Mouse (Mus musculus) E14TG2a.4 (cell line): ENCODE results near the gene Cpt1a.

Source experiments
- H3K27me3 ChIP-seq: 2 replicates; pipeline ENCODE4 v1.6.1; 2014; ENCODE audit warnings: low read length, control low read depth; ENCODE audit not compliant: insufficient read depth
- H3K36me3 ChIP-seq: 2 replicates; pipeline ENCODE4 v1.6.1; 2014; ENCODE audit warnings: low read length, control low read depth; ENCODE audit not compliant: insufficient read depth
- H3K4me1 ChIP-seq: replicated peaks from 2 replicates; pipeline ENCODE4 v1.6.1; 2014; ENCODE audit warnings: low read depth, low read length, control low read depth
- H3K4me3 ChIP-seq: replicated peaks from 2 replicates; pipeline ENCODE4 v1.5.1; 2014; ENCODE audit warnings: mild to moderate bottlenecking, low read length
- H3K9me3 ChIP-seq: 2 replicates; pipeline ENCODE4 v1.6.1; 2014; ENCODE audit warnings: low read length, control low read depth
- CTCF ChIP-seq: conservative IDR thresholded peaks from 2 replicates; pipeline ENCODE4 v1.5.1; 2014; ENCODE audit warnings: low read length
- NANOG ChIP-seq: IDR thresholded peaks from 2 replicates; pipeline ENCODE4 v1.6.1; 2014; ENCODE audit warnings: borderline replicate concordance, low read length, mixed read lengths
- POU5F1 ChIP-seq: IDR thresholded peaks from 2 replicates; pipeline ENCODE4 v1.6.1; 2014; ENCODE audit warnings: low read length, borderline replicate concordance

Cpt1a gene

DNA sequence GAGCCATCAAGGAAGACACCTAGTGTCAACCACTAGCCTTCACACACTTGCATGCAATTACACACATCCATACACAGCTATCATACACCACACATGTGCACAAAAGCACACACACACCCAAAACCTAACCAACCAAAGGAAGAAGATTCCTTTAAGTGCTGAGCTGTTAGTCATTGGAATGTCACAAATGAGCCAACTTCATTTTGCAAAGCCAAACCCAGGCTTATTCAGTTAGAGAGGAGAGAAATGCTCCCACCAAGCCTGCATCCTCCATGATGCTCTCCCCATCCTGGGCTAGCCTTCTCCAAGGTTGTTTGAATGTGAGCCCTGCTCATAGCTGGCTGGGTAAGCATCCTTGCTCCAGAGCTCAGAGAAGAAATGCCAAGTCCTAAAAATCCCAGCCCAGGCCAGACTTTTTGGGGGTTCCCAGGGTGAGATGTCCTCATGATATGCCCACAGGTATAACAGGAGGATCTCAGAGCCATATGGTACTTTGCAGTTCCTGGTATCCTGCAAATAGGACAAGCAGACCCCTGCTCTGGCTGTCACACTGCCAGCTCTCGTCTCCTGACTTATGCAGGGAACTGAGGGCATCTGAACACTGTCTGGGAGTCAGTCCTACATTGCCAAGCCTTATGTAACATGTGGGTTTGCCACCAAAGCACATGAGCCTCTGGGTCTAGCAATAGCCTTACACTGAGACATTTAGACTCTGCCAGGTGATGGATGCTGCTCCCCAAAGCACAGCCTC lies 83.6 kb downstream of the Cpt1a start:
- Histone ChIP-seq H3K4me1 (no peaks in the 10 kb centered on the region), H3K27me3 (peaks cover 40% of the 10 kb centered on the region), H3K36me3 (no peaks in the 10 kb centered on the region), H3K4me3 (no peak overlapping the region), H3K9me3 (peaks cover 9% of the 10 kb centered on the region)
- TF ChIP-seq CTCF (no peak), POU5F1 (no peak), NANOG (no peak)

GRCm38 (mm10) chr19:3414268-3414733 lies 92.2 kb downstream of the Cpt1a start, which contains the start of gene Gal:
Gene Gal, minus strand, starts transcription at chr19:3414544.
- TF ChIP-seq NANOG (no peak), POU5F1 (no peak), CTCF (no peak)
- Histone ChIP-seq H3K27me3 (peaks cover 73% of the 10 kb centered on the region), H3K4me1 (peaks cover 19% of the 10 kb centered on the region)

GRCm38 (mm10) chr19:3419251-3419650 lies 97.1 kb downstream of the Cpt1a start:
- no peaks in the 10 kb centered on the region for H3K36me3 ChIP-seq
- peaks cover 15% of the 10 kb centered on the region for H3K4me1 ChIP-seq
- H3K27me3 ChIP-seq = peaks cover 47% of the 10 kb centered on the region
- no peak overlapping the region for H3K4me3 ChIP-seq
- TF ChIP-seq CTCF = no peak
- no peak for TF ChIP-seq POU5F1
- TF ChIP-seq NANOG = no peak
- peaks cover 6% of the 10 kb centered on the region for H3K9me3 ChIP-seq

More at GRCm38 (mm10) chr19:3414268-3414733, 92.2 kb downstream of the Cpt1a start, which contains the start of gene Gal:
- Histone ChIP-seq H3K4me3 (peak within 1 kb of the TSS; percentile 72), H3K9me3 (peaks cover 6% of the 10 kb centered on the region), H3K36me3 (no peaks in the 10 kb centered on the region)

- H3K4me3 ChIP-seq = no peak overlapping the region
- H3K4me1 ChIP-seq = peaks cover 21% of the 10 kb centered on the region
- no peaks in the 10 kb centered on the region for H3K36me3 ChIP-seq
- H3K9me3 ChIP-seq = peaks cover 6% of the 10 kb centered on the region
- TF ChIP-seq NANOG (no peak), CTCF (no peak), POU5F1 (no peak)
- peaks cover 19% of the 10 kb centered on the region for H3K27me3 ChIP-seq
These were observed 100.4 kb downstream of the Cpt1a start for GRCm38 (mm10) chr19:3422488-3422887.

GRCm38 (mm10) chr19:3422981-3423380 lies 100.8 kb downstream of the Cpt1a start:
- TF ChIP-seq CTCF (no peak), POU5F1 (no peak), NANOG (no peak)
- Histone ChIP-seq H3K4me3 (no peak overlapping the region), H3K27me3 (peaks cover 16% of the 10 kb centered on the region), H3K9me3 (peaks cover 5% of the 10 kb centered on the region), H3K36me3 (no peaks in the 10 kb centered on the region), H3K4me1 (peaks cover 21% of the 10 kb centered on the region)

GRCm38 (mm10) chr19:3424214-3424613 lies 102.1 kb downstream of the Cpt1a start:
- Histone ChIP-seq H3K9me3 (no peaks in the 10 kb centered on the region), H3K4me3 (no peak overlapping the region), H3K4me1 (peaks cover 30% of the 10 kb centered on the region), H3K36me3 (no peaks in the 10 kb centered on the region), H3K27me3 (peaks cover 16% of the 10 kb centered on the region)
- no peak for TF ChIP-seq POU5F1
- no peak for TF ChIP-seq CTCF
- TF ChIP-seq NANOG = no peak

DNA sequence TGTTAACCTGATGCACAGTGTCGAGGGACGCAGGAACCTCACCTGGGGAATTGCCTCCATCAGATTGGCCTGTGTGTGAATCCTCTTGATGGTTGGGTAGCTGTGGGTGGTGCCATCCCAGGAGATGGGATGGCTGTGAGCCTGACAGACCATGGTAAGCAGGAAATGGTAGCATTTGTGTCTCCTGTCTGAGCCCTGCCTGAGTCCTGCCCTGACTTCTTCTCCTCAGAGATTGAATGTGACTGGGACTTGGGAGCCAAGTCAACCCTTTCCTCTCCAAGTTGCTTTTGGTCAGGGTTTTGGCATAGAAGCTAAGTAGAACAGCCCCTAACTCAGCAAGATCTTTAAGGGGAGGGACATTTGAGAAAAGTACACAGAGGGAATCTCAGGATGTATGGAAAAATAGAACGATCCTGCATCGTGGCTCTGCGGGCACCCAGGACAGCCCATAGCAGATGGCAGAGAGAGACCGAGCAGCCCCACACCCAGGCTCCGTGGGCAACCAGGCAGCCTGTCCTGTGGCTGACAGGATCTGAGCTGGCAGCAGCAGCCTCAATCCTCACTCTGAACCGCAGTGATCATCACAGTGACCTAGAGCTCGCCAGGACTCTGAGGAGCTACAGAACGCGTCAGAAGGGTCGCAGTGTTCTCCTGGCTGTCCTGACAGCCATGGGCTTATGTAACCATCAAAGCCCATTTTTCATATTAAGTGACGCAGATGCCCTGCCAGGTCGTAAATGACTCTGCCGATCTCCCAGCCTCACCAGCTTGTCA lies 106.1 kb downstream of the Cpt1a start:
- no peaks in the 10 kb centered on the region for H3K9me3 ChIP-seq
- H3K4me3 ChIP-seq = no peak overlapping the region
- H3K27me3 ChIP-seq = peaks cover 9% of the 10 kb centered on the region
- TF ChIP-seq CTCF (no peak), POU5F1 (no peak), NANOG (no peak)
- no peaks in the 10 kb centered on the region for H3K36me3 ChIP-seq
- H3K4me1 ChIP-seq = peaks cover 54% of the 10 kb centered on the region

DNA sequence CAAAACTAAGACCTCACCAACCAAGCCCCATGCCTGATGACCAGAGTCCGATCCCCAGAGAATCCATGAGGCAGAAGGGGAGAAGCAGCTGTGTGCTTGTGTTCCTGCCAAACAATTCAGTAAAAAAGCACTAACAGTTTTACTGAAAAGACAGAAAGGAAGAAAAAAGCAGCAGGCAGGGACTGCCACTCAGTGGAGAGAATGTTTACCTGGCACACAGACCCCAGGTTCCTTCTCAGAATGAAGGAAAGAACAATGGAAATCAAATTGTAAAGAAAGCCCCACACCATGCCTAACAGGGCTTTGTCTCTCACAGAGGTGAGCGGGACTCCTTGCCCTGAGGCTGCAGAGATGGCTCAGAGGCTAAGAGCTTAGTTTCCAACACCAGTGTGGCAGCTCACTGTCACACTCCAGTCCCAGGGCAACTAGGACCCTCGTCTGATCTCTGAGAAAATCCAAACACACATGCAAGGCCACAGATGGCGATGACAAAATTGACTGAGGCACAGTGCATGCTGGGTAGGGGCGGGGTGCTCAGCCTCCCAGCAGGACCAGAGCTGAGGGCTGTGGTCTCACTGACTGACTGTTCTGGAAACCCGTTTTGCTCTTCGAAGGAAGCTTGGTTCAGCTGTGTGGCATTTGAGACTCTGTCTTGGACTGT lies 107.2 kb downstream of the Cpt1a start:
- H3K36me3 ChIP-seq = no peaks in the 10 kb centered on the region
- TF ChIP-seq CTCF (no peak), POU5F1 (no peak), NANOG (no peak)
- peaks cover 14% of the 10 kb centered on the region for H3K27me3 ChIP-seq
- H3K4me1 ChIP-seq = peaks cover 59% of the 10 kb centered on the region
- H3K4me3 ChIP-seq = 0 out of 2 replicates have a peak overlapping the region, but pooled peaks have one; percentile 3
- no peaks in the 10 kb centered on the region for H3K9me3 ChIP-seq
